Mouse (Mus musculus): ENCODE results near the gene Dnm3. TPM values are rescaled to one million over a fixed set of nuclear protein-coding genes. Genes with fewer than 3 reads are reported as not detected.

Dnm3 gene
- polyA plus RNA-seq, 1 experiment from 2014 or later: 35.6 TPM

DNA sequence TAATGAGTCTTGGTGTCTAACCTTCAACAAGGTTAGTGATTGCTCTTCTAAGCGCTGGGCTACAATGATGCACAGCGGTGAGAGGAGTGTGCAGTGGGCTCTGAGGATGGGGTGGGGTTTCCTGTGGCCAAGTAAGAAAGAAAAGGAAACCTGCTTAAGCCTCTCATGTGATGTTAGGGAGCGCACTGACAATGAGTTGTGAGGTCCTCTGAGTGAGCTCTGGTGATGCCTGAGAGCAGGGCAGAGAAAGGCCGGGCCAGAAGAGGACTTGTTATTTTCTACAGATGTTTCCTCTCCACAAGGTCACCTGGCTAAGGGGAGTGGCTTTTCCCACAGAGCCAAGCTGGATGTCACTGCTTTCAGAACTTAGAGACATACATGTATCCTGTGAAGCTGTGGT lies 298.4 kb downstream of the Dnm3 start:
- POLR2A ChIA-PET: no interaction called here
- DNase-seq (ENCODE audit: low read depth, low spot score) (no peak), ATAC-seq (no peak)
- in situ Hi-C loops (cut with MboI; ENCODE audit: low pct_unique_long_range_greater_than_20kb): no loop called here
- CTCF ChIA-PET: interaction anchor here (1.0 to 1.2 kb wide), 2 partner anchors 9 to 17 kb away, joined by 3 read pairs; no protein-coding TSS in a partner anchor
- no peaks in the 10 kb centered on the region for H3K27me3 ChIP-seq
- no peak for TF ChIP-seq CTCF (IDR thresholded peaks at IDR 0.05)

DNA sequence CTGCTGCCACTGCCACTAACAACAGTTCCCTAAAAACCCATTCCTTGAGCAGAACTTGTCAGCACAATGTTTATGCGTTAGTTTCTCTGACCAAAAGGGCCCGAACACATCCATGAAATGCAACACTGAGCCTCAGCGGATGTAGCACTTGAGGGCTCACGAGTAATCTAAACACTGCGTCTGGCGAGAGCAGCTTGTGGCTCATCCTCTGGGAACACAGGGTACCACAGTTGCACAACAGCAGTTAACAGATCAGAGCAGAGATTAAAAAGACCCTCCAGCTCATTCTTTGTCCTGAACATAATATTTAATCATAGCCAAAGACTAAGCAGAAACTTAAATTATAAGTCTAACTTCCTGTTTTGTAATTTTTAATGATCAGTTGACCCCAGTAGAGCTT lies 305.0 kb downstream of the Dnm3 start:
- no peak for TF ChIP-seq CTCF (IDR thresholded peaks at IDR 0.05)
- no peaks in the 10 kb centered on the region for H3K27me3 ChIP-seq
- DNase-seq (ENCODE audit: low read depth, low spot score) (no peak), ATAC-seq (no peak)
- in situ Hi-C loops (cut with MboI; ENCODE audit: low pct_unique_long_range_greater_than_20kb): no loop called here
- ChIA-PET CTCF (no interaction called here), POLR2A (no interaction called here)

DNA sequence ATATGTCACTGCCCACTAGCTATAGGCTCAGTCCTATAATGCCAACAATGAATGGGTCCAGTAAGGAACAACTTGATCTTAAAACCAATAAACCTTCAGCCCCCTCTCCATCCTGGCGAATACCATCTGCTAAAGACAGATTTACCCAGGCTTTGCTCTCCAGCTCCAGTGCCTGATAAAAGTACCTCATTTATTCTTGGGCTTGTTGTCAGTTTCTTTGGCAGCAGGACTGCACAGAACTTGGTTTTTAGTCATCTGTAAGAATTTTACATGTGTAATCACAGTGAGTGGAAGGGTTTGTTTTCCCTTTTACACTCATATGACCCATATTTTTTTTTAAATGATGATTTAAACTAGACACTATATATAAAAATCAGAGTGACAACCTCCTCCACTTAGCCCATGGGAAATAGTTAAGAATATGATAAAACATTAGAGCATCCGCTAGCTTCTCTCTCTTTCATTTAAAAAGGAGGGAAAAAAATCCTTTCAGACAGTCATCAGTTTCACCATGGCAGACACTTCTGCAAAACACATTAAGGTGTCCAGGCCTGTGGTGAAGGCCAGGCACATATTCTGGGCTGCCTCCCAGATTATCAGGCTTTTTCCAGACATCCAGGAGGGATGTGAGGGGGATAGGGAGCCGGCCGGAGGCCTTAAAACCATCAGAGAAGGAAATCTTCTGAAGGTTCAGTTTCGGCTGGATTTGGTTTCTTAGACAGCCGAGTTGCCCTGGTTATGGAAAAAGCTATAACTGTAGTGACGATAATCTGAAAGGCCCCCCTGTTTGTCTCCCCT lies 313.9 kb downstream of the Dnm3 start:
- ATAC-seq: no peak
- TF ChIP-seq CTCF (IDR thresholded peaks at IDR 0.05): no peak
- no peaks in the 10 kb centered on the region for H3K27me3 ChIP-seq
- ChIA-PET CTCF (interaction anchor here (1.0 to 1.7 kb wide), 7 partner anchors 13 to 70 kb away, joined by 3 to 5 read pairs (median 3); no protein-coding TSS in a partner anchor), POLR2A (no interaction called here)
- in situ Hi-C loops (cut with MboI; ENCODE audit: low pct_unique_long_range_greater_than_20kb): no loop called here
- no peak for DNase-seq (ENCODE audit: low read depth, low spot score)

DNA sequence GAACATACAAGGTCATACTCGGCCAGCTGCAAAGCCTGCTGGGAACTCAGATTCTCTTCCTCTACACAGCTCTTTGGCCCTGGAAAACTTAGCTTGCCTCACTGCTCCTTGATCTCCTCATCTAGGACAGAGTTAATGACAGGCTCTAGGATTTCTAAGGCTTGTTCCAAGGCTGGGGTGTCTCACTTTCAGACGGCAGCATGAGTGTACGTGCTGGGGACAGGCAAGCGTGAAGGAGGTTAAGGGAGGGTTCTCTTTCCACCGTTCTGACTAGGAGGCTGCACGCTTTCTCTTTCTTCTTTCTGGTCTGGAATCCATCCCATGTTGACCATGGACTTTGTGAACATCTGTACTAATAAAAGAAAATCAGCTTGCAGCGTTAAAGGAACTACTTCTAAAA lies 315.2 kb downstream of the Dnm3 start:
- DNase-seq (ENCODE audit: low read depth, low spot score) (no peak), ATAC-seq (no peak)
- ChIA-PET POLR2A (no interaction called here), CTCF (interaction anchor here (0.8 to 1.6 kb wide), 6 partner anchors 9 to 69 kb away, joined by 3 to 5 read pairs (median 3); no protein-coding TSS in a partner anchor)
- TF ChIP-seq CTCF (IDR thresholded peaks at IDR 0.05): no peak
- no peaks in the 10 kb centered on the region for H3K27me3 ChIP-seq
- in situ Hi-C loops (cut with MboI; ENCODE audit: low pct_unique_long_range_greater_than_20kb): no loop called here

DNA sequence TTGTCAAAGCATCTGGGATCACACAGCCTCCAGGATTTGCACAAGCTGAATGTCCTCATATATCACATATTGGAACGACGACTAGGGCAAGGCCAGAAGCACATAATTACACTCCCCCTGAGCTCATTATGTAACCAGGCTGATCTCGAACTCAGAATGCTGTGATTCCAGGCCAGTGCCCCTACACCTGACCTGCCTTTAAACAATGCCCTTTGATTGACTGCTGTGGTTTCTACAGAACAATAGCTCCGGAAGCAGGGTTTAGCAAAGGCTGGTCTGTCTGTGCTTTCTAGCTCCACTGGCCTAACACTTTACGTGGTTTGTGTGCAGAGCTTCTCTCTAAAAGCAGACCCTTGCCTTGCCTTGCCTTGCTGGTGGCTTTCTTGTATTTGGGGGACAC lies 315.6 kb downstream of the Dnm3 start:
- DNase-seq (ENCODE audit: low read depth, low spot score) (no peak), ATAC-seq (no peak)
- H3K27me3 ChIP-seq: no peaks in the 10 kb centered on the region
- CTCF ChIA-PET: interaction anchor here (0.8 to 1.6 kb wide), 5 partner anchors 9 to 69 kb away, joined by 3 to 5 read pairs (median 3); no protein-coding TSS in a partner anchor
- in situ Hi-C loops (cut with MboI; ENCODE audit: low pct_unique_long_range_greater_than_20kb): no loop called here
- no peak for TF ChIP-seq CTCF (IDR thresholded peaks at IDR 0.05)
- POLR2A ChIA-PET: no interaction called here

DNA sequence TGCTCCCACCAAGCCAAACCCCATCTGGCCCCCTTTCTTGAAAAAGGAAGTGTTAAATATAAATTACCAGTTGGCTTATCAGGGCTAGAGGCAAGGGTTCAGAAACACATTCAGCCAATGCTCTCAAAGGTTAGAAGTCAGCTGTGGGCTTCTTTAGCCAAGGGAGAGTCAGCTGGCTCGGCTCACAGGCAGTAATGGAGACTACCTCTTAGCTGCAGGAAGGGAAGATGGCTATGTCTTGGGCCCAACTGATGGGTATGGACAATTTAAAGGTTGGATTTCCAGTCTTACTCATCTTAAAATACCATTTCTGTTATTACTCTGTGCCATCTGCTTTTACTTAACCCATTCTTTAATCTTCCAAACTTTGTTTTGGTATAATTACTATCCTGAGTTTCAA lies 317.1 kb downstream of the Dnm3 start:
- no peak for TF ChIP-seq CTCF (IDR thresholded peaks at IDR 0.05)
- CTCF ChIA-PET: no interaction called here
- no peak for DNase-seq (ENCODE audit: low read depth, low spot score)
- no peak for ATAC-seq
- POLR2A ChIA-PET: no interaction called here
- no peaks in the 10 kb centered on the region for H3K27me3 ChIP-seq
- in situ Hi-C loops (cut with MboI; ENCODE audit: low pct_unique_long_range_greater_than_20kb): no loop called here

DNA sequence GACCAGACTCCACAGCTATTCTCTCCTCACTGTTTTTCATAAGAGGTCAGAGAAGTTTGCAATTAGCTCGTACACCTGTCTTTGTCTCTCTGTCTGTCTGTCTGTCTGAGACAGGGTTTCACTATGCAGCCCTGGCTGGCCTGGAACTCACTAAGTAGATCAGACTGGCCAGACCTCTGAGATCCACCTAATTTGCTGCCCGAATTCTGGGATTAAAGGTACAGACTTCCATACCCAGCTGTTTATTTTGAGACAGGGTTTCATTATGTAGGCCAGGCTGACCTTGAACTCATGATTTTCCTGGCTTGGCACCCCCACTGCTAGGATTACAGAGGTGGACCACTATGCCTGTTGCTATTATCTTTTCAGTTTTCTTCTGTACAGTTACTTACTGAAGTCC lies 319.3 kb downstream of the Dnm3 start:
- in situ Hi-C loops (cut with MboI; ENCODE audit: low pct_unique_long_range_greater_than_20kb): no loop called here
- POLR2A ChIA-PET: no interaction called here
- no peaks in the 10 kb centered on the region for H3K27me3 ChIP-seq
- CTCF ChIA-PET: no interaction called here
- DNase-seq (ENCODE audit: low read depth, low spot score) (no peak), ATAC-seq (no peak)
- no peak for TF ChIP-seq CTCF (IDR thresholded peaks at IDR 0.05)

DNA sequence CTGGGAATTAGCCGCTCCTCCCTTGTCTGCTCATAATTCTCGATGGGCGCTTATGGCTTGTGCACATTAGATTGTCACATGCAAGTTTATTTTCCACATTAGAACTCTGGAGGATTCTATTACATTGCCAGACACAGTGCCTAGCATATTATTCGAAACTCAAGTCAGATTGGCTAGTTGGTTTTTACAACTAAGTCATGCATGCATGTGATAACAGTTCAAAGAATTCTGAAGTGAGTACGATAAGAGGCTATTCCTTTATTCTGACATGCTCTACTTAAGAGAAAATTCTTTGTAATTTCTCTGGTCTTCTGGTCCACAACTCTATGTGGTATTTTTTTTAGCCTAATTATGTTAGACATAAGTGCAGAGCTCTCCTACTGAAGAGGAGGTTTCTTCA lies 320.2 kb downstream of the Dnm3 start:
- no peak for TF ChIP-seq CTCF (IDR thresholded peaks at IDR 0.05)
- in situ Hi-C loops (cut with MboI; ENCODE audit: low pct_unique_long_range_greater_than_20kb): no loop called here
- ChIA-PET CTCF (interaction anchor here (1.3 kb wide), 1 partner anchor 11 kb away, joined by 3 read pairs; no protein-coding TSS in a partner anchor), POLR2A (no interaction called here)
- ATAC-seq (no peak), DNase-seq (ENCODE audit: low read depth, low spot score) (no peak)
- H3K27me3 ChIP-seq: no peaks in the 10 kb centered on the region

DNA sequence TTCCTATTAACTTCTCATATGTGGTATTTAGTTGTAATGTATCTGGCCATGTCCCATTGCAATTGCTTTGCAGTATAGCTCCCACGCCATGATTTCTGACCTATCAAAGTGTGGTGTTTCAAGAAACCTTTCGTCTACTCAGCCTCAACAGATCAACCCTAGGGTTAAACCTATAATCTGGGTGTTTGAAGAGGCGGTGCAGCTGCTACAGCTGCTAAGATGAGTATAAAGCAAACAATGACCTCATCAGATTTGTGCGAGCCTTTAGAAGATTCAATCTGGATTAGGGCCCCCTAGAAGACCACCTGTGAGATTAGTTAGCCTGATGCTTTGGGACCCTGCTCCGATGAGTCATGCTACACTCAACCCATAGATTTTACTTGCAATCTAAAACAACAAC lies 321.0 kb downstream of the Dnm3 start:
- no peak for TF ChIP-seq CTCF (IDR thresholded peaks at IDR 0.05)
- ChIA-PET POLR2A (no interaction called here), CTCF (interaction anchor here (1.3 kb wide), 1 partner anchor 11 kb away, joined by 3 read pairs; no protein-coding TSS in a partner anchor)
- ATAC-seq: no peak
- no peak for DNase-seq (ENCODE audit: low read depth, low spot score)
- no peaks in the 10 kb centered on the region for H3K27me3 ChIP-seq
- in situ Hi-C loops (cut with MboI; ENCODE audit: low pct_unique_long_range_greater_than_20kb): no loop called here

DNA sequence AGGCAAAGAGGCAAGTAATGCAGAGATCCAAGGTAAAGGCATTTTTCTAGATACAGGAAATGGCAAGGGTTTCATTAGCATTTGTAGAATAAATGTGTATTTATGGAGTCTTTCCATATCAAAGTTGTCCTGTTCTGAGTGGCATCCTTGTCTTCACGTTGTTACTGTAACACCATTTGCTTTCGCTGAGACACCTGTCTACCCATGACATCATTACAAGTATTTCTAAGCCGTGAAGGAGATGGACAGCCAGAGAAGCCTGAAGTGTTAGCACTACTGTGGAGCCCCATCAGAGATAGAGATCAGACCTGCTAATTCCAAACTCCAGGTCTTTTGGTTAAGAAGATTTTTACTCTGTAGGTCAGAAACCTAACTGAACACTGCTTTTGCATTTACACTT lies 322.3 kb downstream of the Dnm3 start:
- POLR2A ChIA-PET: no interaction called here
- H3K27me3 ChIP-seq: no peaks in the 10 kb centered on the region
- CTCF ChIA-PET: no interaction called here
- DNase-seq (ENCODE audit: low read depth, low spot score) (no peak), ATAC-seq (no peak)
- TF ChIP-seq CTCF (IDR thresholded peaks at IDR 0.05): no peak
- in situ Hi-C loops (cut with MboI; ENCODE audit: low pct_unique_long_range_greater_than_20kb): no loop called here

DNA sequence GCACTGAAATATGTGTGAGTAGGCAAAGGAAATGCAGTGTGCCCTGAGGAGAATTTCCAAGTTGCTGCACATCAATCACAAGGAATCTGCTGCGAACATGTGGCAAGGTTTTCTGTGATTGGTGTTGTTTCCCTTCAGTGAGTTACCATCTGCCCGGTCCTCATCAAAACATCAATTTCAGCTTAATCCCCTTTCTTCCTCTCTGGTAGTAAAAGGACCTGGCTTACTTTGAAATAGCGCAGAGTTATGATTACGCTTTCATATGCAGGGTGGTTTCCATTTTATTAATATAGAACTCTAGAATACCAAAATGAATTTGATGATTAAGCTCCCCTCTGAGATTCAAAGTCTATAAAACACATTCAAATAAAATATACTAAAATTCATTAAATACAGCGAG lies 324.7 kb downstream of the Dnm3 start:
- no peaks in the 10 kb centered on the region for H3K27me3 ChIP-seq
- TF ChIP-seq CTCF (IDR thresholded peaks at IDR 0.05): no peak
- no peak for ATAC-seq
- DNase-seq (ENCODE audit: low read depth, low spot score): no peak
- ChIA-PET CTCF (interaction anchor here (0.8 kb wide), 1 partner anchor 9 kb away, joined by 3 read pairs; no protein-coding TSS in a partner anchor), POLR2A (no interaction called here)
- in situ Hi-C loops (cut with MboI; ENCODE audit: low pct_unique_long_range_greater_than_20kb): no loop called here
